Mouse (Mus musculus) kidney, adult 8-10 months (tissue): ENCODE measurements at regions not wholly inside any gene's neighbourhood (a gene's known extent, or its start where the extent isn't known, plus 50 kb on each side); places are given as distances from the start of the nearest gene placed in this dataset.

Source experiments
- DNase-seq, 2 experiments: peaks; one replicate each; pipeline ENCODE4 v3.0.0; 2022

GRCm38 (mm10) chr10:44723845-44724244 is 195.5 kb upstream of the Prdm1 start:
- DNase-seq = no peak

- no peak for DNase-seq
These were observed 195.0 kb upstream of the Prdm1 start for GRCm38 (mm10) chr10:44723321-44723720.

GRCm38 (mm10) chr10:44721670-44722069 is 193.4 kb upstream of the Prdm1 start:
- no peak for DNase-seq

GRCm38 (mm10) chr10:44716612-44717011 is 188.3 kb upstream of the Prdm1 start:
- DNase-seq = no peak

GRCm38 (mm10) chr10:44715902-44716301 is 187.6 kb upstream of the Prdm1 start:
- DNase-seq = no peak

GRCm38 (mm10) chr10:44708830-44709229 is 180.5 kb upstream of the Prdm1 start:
- no peak for DNase-seq

- DNase-seq = no peak
These were observed 175.8 kb upstream of the Prdm1 start for GRCm38 (mm10) chr10:44704143-44704542.

GRCm38 (mm10) chr10:44702108-44702507 is 173.8 kb upstream of the Prdm1 start:
- DNase-seq = peak; percentile 63 to 78

GRCm38 (mm10) chr10:44699988-44700537 is 171.8 kb upstream of the Prdm1 start:
- no peak for DNase-seq

- DNase-seq = no peak
These were observed 169.7 kb upstream of the Prdm1 start for GRCm38 (mm10) chr10:44697966-44698365.

GRCm38 (mm10) chr10:44696973-44697372 is 168.7 kb upstream of the Prdm1 start:
- DNase-seq = no peak

- DNase-seq = no peak
These were observed 163.5 kb upstream of the Prdm1 start for GRCm38 (mm10) chr10:44691590-44692327.

- DNase-seq = no peak
These were observed 160.3 kb upstream of the Prdm1 start for GRCm38 (mm10) chr10:44688555-44688954.

- no peak for DNase-seq
These were observed 157.8 kb upstream of the Prdm1 start for GRCm38 (mm10) chr10:44686055-44686454.

- no peak for DNase-seq
These were observed 156.9 kb upstream of the Prdm1 start for GRCm38 (mm10) chr10:44685215-44685614.

- no peak for DNase-seq
These were observed 148.2 kb upstream of the Prdm1 start for GRCm38 (mm10) chr10:44676506-44676905.

GRCm38 (mm10) chr10:44665509-44666144 is 137.3 kb upstream of the Prdm1 start:
- no peak for DNase-seq

GRCm38 (mm10) chr10:44659499-44659898 is 131.2 kb upstream of the Prdm1 start:
- no peak for DNase-seq

GRCm38 (mm10) chr10:44653761-44654160 is 125.5 kb upstream of the Prdm1 start:
- no peak for DNase-seq

GRCm38 (mm10) chr10:44647021-44647420 is 118.7 kb upstream of the Prdm1 start:
- no peak for DNase-seq

GRCm38 (mm10) chr10:44646615-44647014 is 118.3 kb upstream of the Prdm1 start:
- no peak for DNase-seq

- no peak for DNase-seq
These were observed 113.3 kb upstream of the Prdm1 start for GRCm38 (mm10) chr10:44641616-44642015.

GRCm38 (mm10) chr10:44640620-44641019 is 112.3 kb upstream of the Prdm1 start:
- DNase-seq = no peak

GRCm38 (mm10) chr10:44638678-44639077 is 110.4 kb upstream of the Prdm1 start:
- DNase-seq = no peak
